Mouse (Mus musculus) C2C12 (cell line): ENCODE results near the gene Slc34a2. TPM values are rescaled to one million over a fixed set of nuclear protein-coding genes. Genes with fewer than 3 reads are reported as not detected.

Experiments
- H3K27me3 ChIP-seq: one replicate; pipeline ENCODE4 v1.6.1; 2011; ENCODE audit not compliant: control insufficient read depth, insufficient read depth, insufficient read length
- H3K36me3 ChIP-seq: one replicate; pipeline ENCODE4 v1.6.1; 2011; ENCODE audit not compliant: control insufficient read depth, insufficient read depth
- H3K4me3 ChIP-seq: one replicate; pipeline ENCODE4 v1.5.1; 2011; ENCODE audit warnings: mild to moderate bottlenecking, control low read depth; ENCODE audit not compliant: poor library complexity, insufficient read depth, severe bottlenecking
- H3K79me2 ChIP-seq: one replicate; pipeline ENCODE4 v1.6.1; 2011; ENCODE audit not compliant: control insufficient read depth, insufficient read depth
- H3K79me3 ChIP-seq: one replicate; pipeline ENCODE4 v1.6.1; 2011; ENCODE audit warnings: low read depth, control low read depth
- H3ac ChIP-seq: one replicate; pipeline ENCODE3; 2011; ENCODE audit warnings: low read depth; ENCODE audit not compliant: control insufficient read depth, insufficient read length
- CEBPB ChIP-seq: IDR thresholded peaks from one replicate; pipeline ENCODE4 v1.6.1; 2011; ENCODE audit warnings: low read depth, mild to moderate bottlenecking, control low read depth, moderate library complexity
- CTCF ChIP-seq: IDR thresholded peaks from one replicate; pipeline ENCODE4 v1.5.1; 2011; ENCODE audit not compliant: control insufficient read depth, insufficient read depth, insufficient read length
- FOSL1 ChIP-seq: IDR thresholded peaks from one replicate; pipeline ENCODE4 v1.8.0; 2011; ENCODE audit warnings: mild to moderate bottlenecking, low read length; ENCODE audit not compliant: poor library complexity, insufficient read depth, severe bottlenecking
- MAX ChIP-seq: IDR thresholded peaks from one replicate; pipeline ENCODE4 v1.6.1; 2011; ENCODE audit warnings: mild to moderate bottlenecking, control low read depth
- MYOD1 ChIP-seq: IDR thresholded peaks from one replicate; pipeline ENCODE4 v1.6.1; 2011; ENCODE audit warnings: low read depth; ENCODE audit not compliant: control insufficient read depth, insufficient read length
- MYOG ChIP-seq: IDR thresholded peaks from one replicate; pipeline ENCODE4 v1.6.1; 2011; ENCODE audit not compliant: control insufficient read depth, insufficient read length; ENCODE audit errors: extremely low read depth
- USF1 ChIP-seq: IDR thresholded peaks from one replicate; pipeline ENCODE4 v1.6.1; 2011; ENCODE audit warnings: low read depth, mild to moderate bottlenecking, control low read depth, moderate library complexity
- polyA plus RNA-seq: library from polyadenylated mRNA; unstranded; fragments of >200 nt; fragmentation: generic; extraction: Trizol; gene quantifications from one replicate; pipeline ENCODE4 v1.2.1, GENCODE M21; 2012; ENCODE audit warnings: missing spikeins

Slc34a2 gene
- polyA plus RNA-seq, 1 experiment, result 0.01 TPM

DNA sequence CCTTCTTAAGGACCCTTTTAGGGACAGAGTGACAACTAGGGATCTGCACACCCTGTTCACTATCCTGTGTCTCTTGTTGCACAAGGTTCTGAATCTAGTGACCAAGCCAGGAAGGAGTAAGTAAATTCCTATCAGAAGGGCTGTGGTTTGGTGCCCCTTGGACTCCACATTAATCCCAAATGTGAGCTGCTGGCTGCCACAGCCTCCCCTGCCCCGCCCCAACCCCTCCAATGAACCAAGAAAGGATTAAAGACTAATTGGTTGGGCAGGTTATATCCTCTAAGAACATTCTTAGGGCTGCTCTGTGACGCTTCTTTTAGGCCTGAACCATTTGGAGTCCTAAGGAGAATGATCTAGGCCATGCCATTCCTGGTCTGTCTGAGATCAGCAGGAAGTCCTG lies 14.4 kb upstream of the Slc34a2 start:
- Histone ChIP-seq H3ac (no peak overlapping the region), H3K27me3 (no peaks in the 10 kb centered on the region), H3K79me3 (no peaks in the 10 kb centered on the region), H3K4me3 (no peak overlapping the region), H3K36me3 (no peaks in the 10 kb centered on the region), H3K79me2 (no peaks in the 10 kb centered on the region)
- no peak for TF ChIP-seq FOSL1
- no peak for TF ChIP-seq CEBPB
- no peak for TF ChIP-seq USF1
- no peak for TF ChIP-seq MYOG
- TF ChIP-seq MYOD1, result no peak
- no peak for TF ChIP-seq CTCF
- no peak for TF ChIP-seq MAX

DNA sequence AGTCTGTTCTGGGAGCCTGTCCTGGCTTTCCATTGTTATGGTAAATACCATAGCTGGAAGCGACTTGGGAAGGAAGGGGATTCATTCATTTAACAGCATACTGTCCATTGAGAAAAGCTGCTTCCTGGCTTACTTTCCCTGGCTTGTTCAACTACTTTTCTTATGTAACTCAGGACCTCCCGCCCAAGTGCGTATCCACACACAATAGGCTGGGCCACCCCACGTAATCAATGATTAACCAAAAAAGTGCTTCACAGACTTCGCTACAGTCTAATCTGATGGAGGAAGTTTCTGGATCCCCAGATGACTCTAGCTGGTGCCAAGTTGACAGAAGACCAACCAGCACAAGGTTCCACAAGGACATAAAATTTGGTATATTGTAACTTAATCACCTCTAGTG lies 14.0 kb upstream of the Slc34a2 start:
- H3K79me3 ChIP-seq, result no peaks in the 10 kb centered on the region
- no peak overlapping the region for H3ac ChIP-seq
- no peak overlapping the region for H3K4me3 ChIP-seq
- H3K79me2 ChIP-seq, result no peaks in the 10 kb centered on the region
- H3K27me3 ChIP-seq, result no peaks in the 10 kb centered on the region
- H3K36me3 ChIP-seq, result no peaks in the 10 kb centered on the region
- no peak for TF ChIP-seq CTCF
- no peak for TF ChIP-seq CEBPB
- TF ChIP-seq MYOD1, result no peak
- TF ChIP-seq FOSL1, result no peak
- no peak for TF ChIP-seq MAX
- no peak for TF ChIP-seq MYOG
- no peak for TF ChIP-seq USF1

DNA sequence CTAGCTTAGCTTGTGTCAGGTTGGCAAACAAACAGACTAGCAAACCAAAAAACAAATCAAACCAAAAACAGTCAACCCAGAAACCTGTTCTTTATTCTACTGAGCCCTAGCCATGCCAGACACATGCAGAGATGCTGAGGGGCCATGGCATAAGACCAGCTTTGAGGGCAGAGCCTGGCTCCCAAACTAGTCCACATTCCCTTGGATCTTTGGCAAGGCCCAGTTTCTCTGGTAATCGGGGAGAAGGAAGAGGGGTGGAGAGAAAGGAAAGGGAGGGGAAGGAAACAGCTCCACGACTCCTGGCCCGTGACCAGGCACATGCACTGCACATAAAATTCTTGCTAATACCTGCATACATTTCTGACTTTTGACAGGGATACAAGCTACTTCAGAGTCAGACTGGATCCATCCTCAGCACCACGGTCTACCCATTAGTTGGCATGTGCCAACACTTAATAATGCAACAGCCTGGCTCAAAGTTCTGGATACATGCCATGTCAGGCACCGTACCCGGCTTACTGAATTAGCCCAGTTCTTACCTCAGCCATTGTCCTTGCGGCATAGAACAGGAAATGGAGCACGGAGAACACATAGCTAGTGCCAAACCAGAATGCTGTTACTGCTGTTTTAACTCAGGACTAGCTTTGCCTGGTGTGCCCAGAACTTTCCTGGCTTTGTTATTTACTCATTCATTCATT lies 12.5 kb upstream of the Slc34a2 start:
- Histone ChIP-seq H3K4me3 (no peak overlapping the region), H3K27me3 (no peaks in the 10 kb centered on the region), H3K79me3 (no peaks in the 10 kb centered on the region), H3ac (no peak overlapping the region), H3K79me2 (no peaks in the 10 kb centered on the region), H3K36me3 (no peaks in the 10 kb centered on the region)
- no peak for TF ChIP-seq USF1
- no peak for TF ChIP-seq CEBPB
- TF ChIP-seq MAX, result no peak
- no peak for TF ChIP-seq MYOG
- no peak for TF ChIP-seq MYOD1
- TF ChIP-seq FOSL1, result no peak
- no peak for TF ChIP-seq CTCF

DNA sequence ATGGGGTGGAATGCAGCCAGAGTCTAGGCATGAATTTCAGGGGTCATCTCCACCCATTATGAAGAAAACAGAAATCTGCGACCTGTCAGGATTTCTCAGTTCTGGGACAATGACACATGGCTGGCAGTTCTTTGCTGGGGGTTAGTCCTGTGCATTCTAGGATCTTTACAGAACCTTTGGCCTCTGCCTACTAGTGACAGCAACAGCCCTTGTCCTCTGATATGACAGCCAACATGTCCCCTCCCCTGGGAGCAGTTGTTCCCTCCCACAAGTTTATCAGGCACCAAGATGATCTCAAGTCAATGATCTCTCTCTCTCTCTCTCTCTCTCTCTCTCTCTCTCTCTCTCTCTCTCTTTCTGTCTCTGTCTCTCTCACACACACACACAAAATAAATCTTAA lies 6.5 kb upstream of the Slc34a2 start:
- TF ChIP-seq MYOG, result no peak
- no peak for TF ChIP-seq MAX
- TF ChIP-seq MYOD1, result no peak
- no peak for TF ChIP-seq CTCF
- no peak for TF ChIP-seq FOSL1
- Histone ChIP-seq H3K4me3 (no peak overlapping the region), H3K36me3 (no peaks in the 10 kb centered on the region), H3ac (no peak overlapping the region), H3K79me3 (no peaks in the 10 kb centered on the region), H3K79me2 (no peaks in the 10 kb centered on the region), H3K27me3 (no peaks in the 10 kb centered on the region)

DNA sequence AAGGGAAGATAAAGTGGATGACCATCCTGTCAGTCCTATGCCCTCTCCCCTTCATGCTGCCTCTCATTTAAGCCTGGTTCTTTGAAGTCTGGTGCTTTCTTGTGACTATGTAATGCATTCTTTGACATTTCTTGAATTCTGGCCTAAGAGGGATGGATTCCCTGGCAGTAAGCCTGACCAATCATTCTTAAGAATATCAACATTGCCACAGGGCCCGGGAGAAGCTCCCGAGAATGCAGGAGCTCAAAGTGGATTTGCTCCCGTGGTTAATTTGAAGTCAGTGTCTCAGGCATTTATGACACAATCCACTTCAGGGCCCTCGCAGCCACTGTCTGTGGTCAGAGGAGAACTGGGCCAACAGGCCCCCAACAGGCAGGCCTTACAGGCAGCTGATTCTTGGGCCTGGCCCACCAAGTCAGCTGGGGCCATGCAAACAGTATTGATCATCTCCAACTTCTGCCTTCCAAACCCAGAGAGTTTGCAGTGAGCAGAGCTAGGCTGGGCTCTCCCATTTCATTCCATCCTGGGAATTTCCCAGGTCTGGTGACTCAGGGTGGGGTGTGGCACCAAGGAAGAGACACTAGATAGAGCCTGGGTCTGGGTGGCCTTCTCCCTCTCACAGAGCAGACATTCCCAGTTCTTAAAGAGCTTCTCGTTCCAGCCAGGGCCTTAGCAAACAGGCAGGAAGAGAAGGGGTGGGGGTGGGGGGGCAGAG lies 4.3 kb downstream of the Slc34a2 start:
- TF ChIP-seq FOSL1 (no peak), CTCF (no peak), MYOD1 (no peak), USF1 (no peak), MYOG (no peak), MAX (no peak), CEBPB (no peak)
- H3K79me2 ChIP-seq, result no peaks in the 10 kb centered on the region
- H3K36me3 ChIP-seq, result no peaks in the 10 kb centered on the region
- no peaks in the 10 kb centered on the region for H3K27me3 ChIP-seq
- no peak overlapping the region for H3ac ChIP-seq
- no peak overlapping the region for H3K4me3 ChIP-seq
- no peaks in the 10 kb centered on the region for H3K79me3 ChIP-seq
